Mouse (Mus musculus): Measurements from ENCODE around the gene Cdc42bpg.
"Not testable (repeated sequence)": the region's sequence is repeated elsewhere in the genome, so short reads cannot be mapped to it uniquely, and the experiment has no call there.

Gene Cdc42bpg

GRCm38 (mm10) chr19:6299003-6299402 is 7.3 kb upstream of the Cdc42bpg start:
- no peak for DNase-seq (ENCODE audit: low spot score)

- no peak for DNase-seq (ENCODE audit: low spot score)
Observed at GRCm38 (mm10) chr19:6299450-6300267, 6.6 kb upstream of the Cdc42bpg start.

GRCm38 (mm10) chr19:6300402-6300841 is 5.8 kb upstream of the Cdc42bpg start:
- no peak for DNase-seq (ENCODE audit: low spot score)

DNA sequence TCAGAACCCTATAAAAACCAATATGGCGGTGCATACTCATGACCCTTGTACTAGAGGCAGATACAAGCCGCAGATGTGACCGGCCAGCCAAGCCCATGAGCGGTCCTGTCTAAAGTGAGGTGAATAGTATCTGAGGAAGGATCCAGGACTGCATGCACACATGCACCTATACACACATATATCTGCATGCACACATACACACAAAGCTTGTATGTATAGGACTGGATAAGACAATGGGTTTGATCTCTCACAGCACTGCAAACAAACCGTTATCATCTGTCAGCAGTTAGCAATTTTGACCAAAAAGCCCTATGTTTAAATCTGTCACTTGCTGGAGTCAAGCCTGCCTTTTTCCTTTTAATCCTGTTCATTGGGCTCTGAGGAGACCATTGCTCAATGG is 4.1 kb upstream of the Cdc42bpg start:
- no peak for DNase-seq (ENCODE audit: low spot score)

GRCm38 (mm10) chr19:6302522-6302921 is 3.7 kb upstream of the Cdc42bpg start:
- peak; percentile 63 for DNase-seq (ENCODE audit: low spot score)

- no peak for DNase-seq (ENCODE audit: low spot score)
Observed at GRCm38 (mm10) chr19:6303831-6304230, 2.4 kb upstream of the Cdc42bpg start.

- peak; percentile 88 for DNase-seq (ENCODE audit: low spot score)
Observed at GRCm38 (mm10) chr19:6304787-6305516, 1.3 kb upstream of the Cdc42bpg start.

DNA sequence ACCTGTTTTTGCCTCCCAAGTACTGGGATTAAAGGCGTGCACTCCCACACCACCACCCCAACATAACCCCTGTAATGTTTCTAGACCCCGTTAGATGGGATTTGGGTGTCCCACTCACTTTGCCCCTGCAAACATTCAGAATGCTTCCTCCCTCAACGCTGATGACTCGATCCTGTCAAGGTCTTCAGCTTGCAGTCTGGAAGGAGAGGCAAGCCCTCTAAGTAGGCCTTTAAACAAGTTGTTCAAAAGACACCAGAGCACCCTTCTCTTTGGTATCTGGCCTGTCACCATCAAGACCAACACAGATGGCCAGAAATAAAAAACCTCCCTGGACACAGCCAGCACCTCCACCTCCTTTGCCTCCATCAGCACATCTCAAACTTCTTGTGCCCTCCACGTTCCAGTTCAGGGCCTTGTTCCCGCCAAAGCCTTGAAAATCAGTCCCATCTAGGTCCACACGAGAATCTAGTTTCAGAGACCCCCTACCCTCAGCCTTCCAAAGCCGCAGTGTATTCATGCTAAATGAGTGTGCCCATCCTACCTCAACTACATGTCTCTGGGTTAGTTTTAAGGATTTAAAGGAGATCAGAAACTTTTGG is 640 bp upstream of the Cdc42bpg start:
- DNase-seq (ENCODE audit: low spot score): no peak

DNA sequence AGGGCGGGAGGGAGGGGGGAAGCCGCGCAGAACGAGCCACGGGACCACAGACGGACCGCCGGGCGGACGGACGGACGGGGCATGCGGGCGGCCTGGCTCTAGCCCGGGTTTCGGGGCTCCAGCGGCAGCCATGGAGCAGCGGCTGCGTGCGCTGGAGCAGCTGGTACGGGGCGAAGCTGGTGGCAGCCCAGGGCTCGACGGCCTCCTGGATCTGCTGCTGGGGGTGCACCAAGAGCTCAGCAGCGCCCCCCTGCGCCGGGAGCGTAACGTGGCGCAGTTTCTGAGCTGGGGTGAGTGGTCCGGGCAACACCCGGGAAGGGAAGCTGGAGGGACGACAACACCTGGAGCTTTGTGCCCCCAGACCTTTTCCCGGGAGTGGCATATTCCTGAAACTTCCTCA is 330 bp downstream of the Cdc42bpg start:
- no peak for DNase-seq (ENCODE audit: low spot score)

DNA sequence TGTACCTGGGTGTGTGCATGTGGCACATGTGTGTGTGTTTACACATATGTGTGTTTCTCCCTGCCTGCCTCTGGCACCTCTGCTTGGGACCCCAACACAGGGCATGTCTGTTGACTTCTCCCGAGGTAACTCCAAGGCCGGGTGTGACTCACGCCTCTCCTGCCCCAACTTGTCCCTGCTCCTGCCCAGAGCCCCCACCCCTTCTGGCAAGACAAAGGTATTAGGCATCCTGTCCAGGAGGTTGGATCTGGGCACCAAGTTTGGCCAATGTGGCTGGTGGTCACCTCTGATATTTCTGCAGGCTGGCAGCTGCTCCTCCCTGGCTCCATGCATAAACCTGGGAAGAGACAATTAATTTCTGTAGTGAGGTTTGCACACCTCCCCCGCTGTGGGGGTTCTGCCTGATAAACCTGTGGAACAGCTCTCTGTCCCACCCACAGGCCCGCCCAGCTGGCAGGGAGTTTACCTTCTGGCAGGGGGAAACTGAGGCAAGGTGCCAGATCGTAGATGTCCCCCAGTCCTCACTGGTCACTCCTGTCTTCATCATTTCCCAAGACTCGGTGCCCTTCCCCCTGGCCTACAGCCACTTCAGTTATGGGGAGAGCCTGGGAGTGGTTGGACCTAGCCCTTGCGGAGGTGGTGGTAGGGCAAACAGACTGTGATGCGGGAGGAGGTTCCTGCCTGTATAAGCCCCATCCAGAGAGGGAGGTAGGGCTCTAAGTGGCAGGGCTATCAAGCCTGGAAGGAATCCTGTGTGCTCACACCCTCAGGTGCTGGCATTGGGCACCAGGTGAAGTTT is 1.7 kb downstream of the Cdc42bpg start:
- no peak for DNase-seq (ENCODE audit: low spot score)

DNA sequence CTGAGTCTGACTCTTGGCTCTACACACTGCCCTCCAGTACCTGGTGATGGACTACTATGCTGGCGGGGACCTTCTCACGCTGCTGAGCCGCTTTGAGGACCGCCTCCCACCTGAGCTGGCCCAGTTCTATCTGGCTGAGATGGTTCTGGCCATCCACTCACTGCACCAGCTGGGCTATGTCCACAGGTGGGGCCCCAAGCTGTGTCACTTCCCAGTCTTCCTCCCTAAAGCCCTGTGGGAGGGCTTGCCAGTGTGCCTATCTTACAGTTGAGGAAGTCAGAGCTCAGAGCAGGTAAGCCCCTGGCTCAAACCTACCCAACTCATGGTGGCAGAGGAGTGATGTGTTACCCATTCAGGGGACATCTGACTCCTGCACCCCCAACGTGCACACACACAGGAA is 3.9 kb downstream of the Cdc42bpg start:
- no peak for DNase-seq (ENCODE audit: low spot score)

DNA sequence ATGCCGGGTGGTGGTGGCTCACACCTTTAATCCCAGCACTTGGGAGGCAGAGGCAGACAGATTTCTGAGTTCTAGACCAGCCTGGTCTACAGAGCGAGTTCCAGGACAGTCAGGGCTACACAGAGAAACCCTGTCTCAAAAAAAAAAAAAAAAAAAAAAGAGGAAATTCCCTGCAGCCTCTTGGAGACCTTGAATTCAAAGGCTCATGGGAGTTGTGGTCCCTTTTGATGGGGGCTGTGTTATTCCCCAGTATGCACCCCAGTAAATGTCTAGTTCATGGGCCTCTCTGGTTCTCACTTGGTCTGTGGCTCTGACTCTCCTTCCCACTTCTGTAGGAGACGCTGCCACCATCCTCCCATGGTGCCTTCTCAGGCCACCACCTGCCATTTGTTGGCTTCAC is 5.5 kb downstream of the Cdc42bpg start:
- not testable (repeated sequence) for DNase-seq (ENCODE audit: low spot score)

- DNase-seq (ENCODE audit: low spot score): no peak
Observed at GRCm38 (mm10) chr19:6313796-6314195, 7.5 kb downstream of the Cdc42bpg start.

DNA sequence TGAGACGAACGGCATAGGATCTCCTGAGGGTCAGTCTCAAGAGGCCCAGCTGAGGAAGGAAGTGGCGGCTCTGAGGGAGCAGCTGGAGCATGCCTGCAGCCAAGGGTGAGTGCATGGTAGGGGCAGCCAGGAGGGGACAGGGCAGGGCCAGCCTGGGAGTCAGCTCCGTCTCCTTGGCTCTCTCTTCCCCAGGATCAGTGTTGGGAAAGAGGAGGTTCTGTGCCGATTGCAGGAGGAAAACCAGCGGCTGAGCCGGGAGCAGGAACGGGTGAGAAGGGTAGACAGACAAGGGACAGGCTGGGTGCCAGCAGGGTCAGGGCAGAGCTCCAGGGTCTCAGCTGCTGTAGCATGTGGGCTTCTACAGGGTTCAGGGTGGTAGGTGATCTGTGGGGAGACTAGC is 8.3 kb downstream of the Cdc42bpg start:
- DNase-seq (ENCODE audit: low spot score): no peak

- no peak for DNase-seq (ENCODE audit: low spot score)
Observed at GRCm38 (mm10) chr19:6315573-6315972, 9.3 kb downstream of the Cdc42bpg start.

DNA sequence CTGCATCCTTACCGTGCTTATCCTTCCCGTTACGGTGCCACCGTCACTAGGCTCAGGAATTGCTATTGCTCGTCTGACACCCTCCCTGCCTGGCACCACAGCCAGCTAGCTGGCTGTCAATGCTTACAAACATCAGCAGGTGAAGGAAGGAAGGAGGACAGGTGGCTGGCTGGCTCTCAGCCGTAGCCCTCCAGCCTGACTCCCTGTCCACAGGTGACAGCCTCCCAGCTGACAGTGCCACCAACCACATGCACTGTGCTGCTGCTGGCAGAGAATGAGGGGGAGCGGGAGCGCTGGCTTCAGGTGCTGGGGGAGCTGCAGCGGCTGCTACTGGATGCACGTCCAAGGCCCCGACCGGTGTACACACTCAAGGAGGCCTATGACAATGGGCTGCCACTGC is 11.9 kb downstream of the Cdc42bpg start:
- no peak for DNase-seq (ENCODE audit: low spot score)

- DNase-seq (ENCODE audit: low spot score): no peak
Observed at GRCm38 (mm10) chr19:6321358-6321757, 15.1 kb downstream of the Cdc42bpg start.

GRCm38 (mm10) chr19:6321786-6322621 is 15.7 kb downstream of the Cdc42bpg start:
- no peak for DNase-seq (ENCODE audit: low spot score)

DNA sequence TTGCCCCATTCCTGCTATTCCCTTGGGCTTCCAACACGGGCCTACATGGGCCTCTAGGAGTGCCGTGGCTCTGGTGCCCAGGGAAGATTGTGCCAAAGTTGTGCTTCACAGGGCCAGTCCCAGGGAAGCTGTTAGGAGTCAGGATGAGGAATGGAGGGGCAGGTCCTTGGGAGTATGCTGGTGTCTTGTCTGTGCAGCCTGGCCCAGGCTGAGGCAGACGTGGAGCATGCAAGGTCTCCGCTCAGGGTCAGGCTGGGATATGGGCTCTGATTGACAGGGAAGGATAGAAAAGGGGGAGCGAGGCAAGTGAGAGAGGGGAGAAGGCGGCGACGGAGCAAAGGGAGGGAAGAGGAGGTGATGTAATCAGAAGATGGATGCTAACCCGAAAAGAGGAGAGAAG is 18.5 kb downstream of the Cdc42bpg start:
- no peak for DNase-seq (ENCODE audit: low spot score)

DNA sequence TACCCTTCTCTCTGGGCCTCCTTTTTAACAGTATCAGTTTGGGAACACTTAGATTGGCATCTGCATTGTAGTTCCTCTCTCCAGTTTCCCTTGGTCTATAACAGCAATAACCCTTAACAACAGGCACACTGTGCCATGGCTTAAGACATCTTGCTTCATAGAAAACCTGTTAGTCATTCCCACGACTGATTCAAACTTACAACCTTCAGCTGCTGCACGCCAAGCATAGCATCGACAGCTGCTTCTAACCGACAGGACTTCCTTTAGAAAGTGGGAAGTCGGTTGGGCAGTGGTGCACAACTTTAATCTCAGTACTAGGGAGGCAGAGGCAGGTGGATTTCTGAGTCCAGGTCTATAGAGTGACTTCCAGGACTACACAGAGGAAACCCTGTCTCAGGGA is 24.9 kb downstream of the Cdc42bpg start:
- DNase-seq (ENCODE audit: low spot score): no peak

Measured in layer of hippocampus, adult 11-12 months (tissue).